Mouse (Mus musculus): ENCODE results near the gene Hoxa5. TPM values are rescaled to one million over a fixed set of nuclear protein-coding genes. Genes with fewer than 3 reads are reported as not detected.

The Hoxa5 gene
- total RNA-seq, 4 experiments from 2014 or later: 10.8 to 15.6 (median 13.3) TPM

GRCm38 (mm10) chr6:52239625-52240388 is 35.4 kb upstream of the Hoxa5 start:
- DNase-seq: no peak

DNA sequence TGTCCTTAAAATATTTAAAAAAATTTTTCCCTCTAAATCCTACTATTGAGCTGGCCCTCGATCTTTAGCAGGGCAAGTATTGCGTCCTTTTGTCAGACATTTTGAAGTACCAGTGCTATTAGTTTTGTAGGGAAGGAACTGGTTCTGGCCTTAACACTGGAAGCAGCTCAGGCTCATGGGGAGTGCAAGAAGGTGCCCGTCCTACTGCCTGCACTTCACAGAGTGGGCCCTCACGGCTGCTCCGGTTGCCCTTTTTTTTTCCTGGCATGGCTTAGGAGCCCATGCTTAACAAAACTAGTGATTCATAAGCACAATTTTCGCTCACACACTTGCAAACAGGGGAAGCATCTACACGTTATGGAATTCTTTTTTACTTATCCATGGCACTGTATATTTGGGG is 34.6 kb upstream of the Hoxa5 start:
- no peak for DNase-seq

- DNase-seq: no peak
Measured at GRCm38 (mm10) chr6:52238155-52238545, 33.8 kb upstream of the Hoxa5 start.

DNA sequence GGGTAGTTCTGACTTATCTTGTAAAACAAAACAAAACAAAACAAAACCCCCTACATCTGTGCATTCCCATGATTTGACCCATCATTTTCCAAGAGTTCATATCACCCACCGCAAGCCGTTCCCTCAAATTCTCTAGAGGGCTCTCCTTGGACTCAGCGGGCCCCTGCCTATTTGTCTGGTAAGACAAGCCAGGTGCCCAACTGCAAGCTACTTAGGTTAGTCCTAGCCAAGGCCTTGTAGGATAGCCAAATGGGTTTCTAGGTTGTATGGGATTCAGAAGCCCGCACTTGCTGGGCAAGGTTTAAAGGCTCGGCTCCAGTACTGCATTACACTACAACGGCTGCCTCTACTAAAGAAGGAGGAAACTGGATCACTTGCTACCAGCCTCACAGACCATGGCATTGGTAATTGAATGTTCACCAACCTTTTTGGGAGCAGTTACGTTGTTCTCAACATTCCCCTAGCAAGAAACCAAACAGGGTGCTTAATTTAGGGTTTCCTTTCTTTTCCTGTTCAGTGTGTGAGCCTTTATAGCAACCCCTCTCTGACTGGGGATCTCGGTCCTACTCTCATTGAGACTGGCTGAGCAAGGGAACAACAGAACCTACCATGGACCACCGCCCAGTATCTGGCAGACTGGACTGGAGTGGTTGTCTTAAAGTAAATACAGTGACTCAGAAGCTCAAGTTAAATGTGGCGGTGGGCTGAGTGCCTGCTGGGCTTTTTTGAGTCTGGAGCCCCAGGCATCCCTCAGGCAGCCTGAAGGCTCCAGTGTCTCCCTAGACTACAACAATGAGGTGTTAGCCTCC is 33.2 kb upstream of the Hoxa5 start:
- no peak for DNase-seq

DNA sequence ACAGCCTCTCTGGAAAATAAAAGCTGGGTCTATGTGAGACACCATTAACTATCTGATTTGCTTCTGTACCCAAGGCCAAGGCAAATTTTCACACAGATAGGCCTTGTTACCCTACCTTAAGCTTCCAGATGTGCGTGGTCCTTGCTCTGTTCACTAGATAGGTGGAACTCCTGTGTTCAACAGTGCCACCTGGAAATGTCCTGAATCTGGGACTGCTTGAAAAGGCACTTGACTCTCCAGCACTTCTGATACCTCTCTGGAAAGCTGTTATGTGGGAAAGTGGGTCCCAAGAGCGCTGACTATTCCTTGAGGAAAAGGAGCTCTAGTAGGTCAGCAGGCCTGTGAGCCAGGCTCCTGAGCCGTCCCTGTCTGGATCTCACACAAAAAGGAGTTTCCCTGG is 32.4 kb upstream of the Hoxa5 start:
- no peak for DNase-seq

GRCm38 (mm10) chr6:52235866-52236265 is 31.5 kb upstream of the Hoxa5 start:
- no peak for DNase-seq

GRCm38 (mm10) chr6:52235267-52235666 is 30.9 kb upstream of the Hoxa5 start:
- no peak for DNase-seq

GRCm38 (mm10) chr6:52234428-52235140 is 30.2 kb upstream of the Hoxa5 start:
- no peak for DNase-seq

DNA sequence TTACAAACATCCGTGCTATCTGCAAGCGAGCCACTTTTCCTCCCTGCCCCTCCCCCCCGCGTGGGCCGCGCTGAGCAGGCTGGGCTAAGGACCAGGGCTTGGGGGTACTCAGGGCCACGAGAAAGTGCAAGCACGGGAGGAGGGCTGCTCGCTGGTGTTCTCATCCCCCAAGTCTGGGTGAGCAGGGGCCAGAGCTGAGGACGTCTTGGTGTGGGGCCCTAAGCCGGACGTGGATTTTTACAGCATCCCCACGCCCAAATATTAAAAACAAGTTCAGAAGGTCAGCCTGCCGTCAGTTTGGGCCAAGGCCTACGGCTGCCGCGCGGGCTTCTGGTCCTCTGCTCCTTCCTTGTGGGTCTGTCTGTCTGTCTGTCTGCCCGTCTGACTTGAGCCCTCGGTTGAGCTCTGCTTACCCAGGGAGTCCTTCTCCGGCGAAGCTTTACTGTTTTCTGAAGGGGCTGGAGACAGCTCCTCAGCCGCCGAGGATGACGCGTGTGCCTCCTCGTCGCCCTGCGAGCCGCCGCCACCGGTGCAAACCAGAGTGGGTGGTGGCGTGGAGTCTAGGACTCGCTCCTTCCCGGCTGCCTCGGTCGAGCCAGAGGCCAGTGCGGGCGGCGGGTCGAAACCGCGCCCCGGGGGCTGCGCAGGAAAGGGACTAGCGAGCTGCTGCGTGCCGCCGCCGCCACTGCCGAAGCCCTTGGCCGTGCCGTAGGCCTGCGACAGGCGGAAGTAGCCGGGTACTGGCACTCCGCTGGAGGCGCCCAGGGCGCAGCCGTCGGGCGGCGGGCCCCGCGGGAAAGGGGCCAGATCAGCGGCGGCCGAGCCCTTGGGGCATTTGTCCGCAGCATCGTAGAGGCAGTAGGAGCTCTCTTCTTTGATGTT is 29.4 kb upstream of the Hoxa5 start:
- DNase-seq: no peak

- DNase-seq: no peak
Measured at GRCm38 (mm10) chr6:52232984-52233545, 28.7 kb upstream of the Hoxa5 start.

GRCm38 (mm10) chr6:52232568-52232965 is 28.2 kb upstream of the Hoxa5 start:
- DNase-seq: no peak

DNA sequence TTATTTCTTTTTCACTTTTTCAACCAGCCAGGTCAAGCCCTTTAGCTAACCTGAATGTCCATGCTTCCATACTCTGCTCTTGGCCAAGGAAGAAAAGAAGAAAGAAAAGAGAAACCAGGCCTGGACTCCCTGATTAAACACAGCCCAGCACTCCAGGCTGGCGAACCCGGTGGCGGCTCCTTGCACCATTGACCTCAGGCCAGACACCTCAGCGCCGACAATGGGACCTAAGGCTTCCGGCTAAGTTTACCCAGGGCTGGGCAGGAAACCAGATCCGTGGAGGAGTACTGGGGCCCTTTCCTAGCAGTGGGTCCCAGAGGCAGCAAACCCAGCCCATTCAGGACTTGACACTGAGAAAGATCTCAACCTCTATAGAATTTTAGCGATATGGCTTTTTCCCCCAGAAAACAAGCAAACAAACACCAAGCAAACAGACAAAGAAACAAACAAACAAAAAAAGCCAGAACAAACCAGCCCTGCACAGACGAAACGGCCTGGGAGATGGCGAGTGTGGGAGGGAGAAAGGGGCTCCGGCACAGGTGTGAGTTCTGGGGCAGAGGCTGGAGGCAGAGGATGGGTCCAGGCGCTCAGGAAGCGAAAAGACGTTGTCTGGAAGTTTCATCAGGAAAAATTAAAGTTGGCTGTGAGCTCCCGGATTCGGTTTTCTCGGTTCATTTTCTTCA is 27.6 kb upstream of the Hoxa5 start:
- no peak for DNase-seq

DNA sequence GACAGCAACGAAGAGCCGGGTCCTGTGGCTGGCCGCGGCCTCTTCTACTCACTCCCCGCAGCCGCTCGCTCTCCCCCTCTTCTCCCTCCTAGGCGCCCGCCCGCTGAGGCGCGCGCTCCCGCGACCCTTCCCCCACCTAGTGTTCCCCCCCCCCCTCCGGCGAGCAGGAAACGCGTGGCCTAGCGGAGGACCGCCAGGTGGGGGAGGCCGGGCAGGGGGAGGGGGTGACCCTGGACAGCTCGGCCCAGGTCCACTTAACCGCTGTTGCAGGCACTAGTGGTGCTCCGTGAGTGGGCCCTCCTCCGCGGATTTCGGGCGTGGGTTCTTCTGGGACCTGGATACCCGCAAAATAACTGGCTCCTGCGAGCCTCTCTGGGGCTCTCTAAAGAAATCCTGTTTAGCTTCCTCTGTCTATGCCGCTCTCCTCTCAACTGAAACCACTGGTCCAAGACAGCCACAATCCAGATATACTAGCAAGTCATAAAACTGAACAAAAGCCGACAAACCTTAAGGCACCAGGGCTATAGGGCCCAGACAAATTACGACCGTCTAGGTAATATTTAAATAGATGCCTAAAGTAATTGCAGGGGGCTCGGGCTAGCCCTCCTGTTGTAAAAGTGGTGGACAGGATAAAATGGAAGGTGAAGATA is 26.3 kb upstream of the Hoxa5 start, which contains the start of gene Hoxa9:
TSS of gene Hoxa9 (minus strand) at position 574 of the 650 bp plus-strand sequence.
- DNase-seq: no peak

DNA sequence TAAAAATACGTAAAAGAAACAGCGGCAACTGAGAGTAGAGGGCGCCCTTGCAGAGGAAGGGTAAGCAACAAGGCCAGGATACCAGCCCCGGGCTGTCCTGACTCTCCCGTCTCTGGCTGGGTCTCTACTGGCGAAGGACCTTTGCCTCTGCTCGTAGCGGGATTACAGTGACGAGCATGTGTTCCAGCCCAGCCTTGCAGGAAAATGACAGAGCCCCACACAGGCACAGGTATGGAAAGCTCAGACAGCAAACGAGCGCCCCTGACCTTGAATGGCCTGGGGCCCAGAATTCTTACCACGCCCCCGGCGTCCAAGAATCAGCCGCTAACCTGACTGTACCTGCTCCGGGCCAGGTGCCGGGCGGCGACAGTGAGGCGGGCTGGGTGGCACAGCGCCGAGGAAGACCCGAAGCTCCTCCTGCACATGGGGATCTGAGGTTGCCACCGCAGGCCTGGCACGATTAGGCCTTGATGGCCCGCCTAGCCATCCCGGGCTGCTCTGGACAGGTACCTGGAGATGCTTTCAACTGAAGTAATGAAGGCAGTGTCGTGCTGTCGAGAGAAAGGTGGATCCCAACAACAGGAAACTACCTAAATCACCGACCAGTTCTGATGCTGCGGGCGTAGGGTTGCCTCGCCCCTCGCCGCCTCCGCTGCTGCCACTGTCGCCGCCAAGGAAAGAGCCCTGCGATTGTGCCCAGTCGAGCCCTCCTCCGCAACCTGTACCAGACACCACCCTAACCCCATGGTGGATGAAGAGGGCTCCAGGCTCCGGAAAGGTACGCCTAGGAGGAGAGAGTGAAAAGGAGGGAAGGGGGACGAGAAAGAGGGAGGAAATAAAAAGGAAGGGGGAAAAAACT is 25.4 kb upstream of the Hoxa5 start:
- DNase-seq: no peak

GRCm38 (mm10) chr6:52228475-52229465 is 24.4 kb upstream of the Hoxa5 start:
- DNase-seq: no peak

DNA sequence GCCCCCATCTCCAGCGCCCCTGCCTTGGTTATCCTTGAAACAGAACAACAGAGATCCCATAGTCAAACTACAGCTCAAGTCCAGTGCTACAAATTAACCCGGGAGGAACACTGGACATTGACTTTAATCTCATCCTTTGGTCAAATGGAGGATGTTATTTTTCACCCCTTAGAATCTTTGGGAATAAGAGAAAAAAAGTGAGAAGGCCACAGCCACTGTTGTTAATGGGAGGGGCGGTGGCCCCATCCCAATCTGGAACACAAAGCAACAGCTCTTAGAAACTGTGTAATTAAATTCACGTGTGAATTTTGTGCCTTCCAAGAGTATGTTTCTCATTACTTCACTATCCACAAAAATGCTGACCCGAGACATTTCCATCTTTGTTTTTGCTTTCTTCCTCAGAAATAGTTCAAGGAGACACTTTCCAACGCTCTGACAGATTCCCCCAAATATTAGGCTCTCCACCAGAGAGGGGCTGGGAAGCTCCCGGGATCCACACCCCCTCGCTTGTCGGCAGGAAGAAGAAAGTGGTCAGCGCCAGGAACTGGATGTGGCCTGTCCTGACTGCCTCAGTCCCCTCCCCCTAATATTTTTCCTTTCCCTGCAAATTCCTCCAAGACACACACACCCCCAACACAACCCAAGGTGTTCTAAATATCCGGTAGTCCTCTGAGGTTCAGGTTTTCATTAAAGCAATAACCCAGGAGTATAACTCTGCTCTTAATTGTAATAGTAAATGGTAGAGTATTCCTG is 23.3 kb upstream of the Hoxa5 start:
- no peak for DNase-seq

GRCm38 (mm10) chr6:52226569-52227257 is 22.3 kb upstream of the Hoxa5 start:
- DNase-seq: no peak
